Mouse (Mus musculus) limb, embryonic 10.5 days (tissue): Measurements from ENCODE around the gene Gm21750. TPM values are rescaled to one million over a fixed set of nuclear protein-coding genes. Genes with fewer than 3 reads are reported as not detected.

Source experiments
- DNase-seq: peaks from one replicate; pipeline ENCODE4 v3.0.0-alpha.2; 2017; ENCODE audit warnings: low spot score
- H3K27ac ChIP-seq: fragments of 300-500 bp; sonication (generic); 2 replicates; pipeline ENCODE4 v1.5.1; 2016; ENCODE audit warnings: mild to moderate bottlenecking
- H3K27me3 ChIP-seq: fragments of 300-500 bp; sonication (generic); 2 replicates; pipeline ENCODE4 v1.6.1; 2016; ENCODE audit warnings: low read depth, mild to moderate bottlenecking; ENCODE audit not compliant: poor library complexity, severe bottlenecking
- H3K36me3 ChIP-seq: fragments of 300-500 bp; sonication (generic); 2 replicates; pipeline ENCODE4 v1.6.1; 2016; ENCODE audit warnings: mild to moderate bottlenecking, moderate library complexity
- H3K4me1 ChIP-seq: fragments of 300-500 bp; sonication (generic); 2 replicates; pipeline ENCODE4 v1.6.1; 2016
- H3K4me3 ChIP-seq: fragments of 300-500 bp; sonication (generic); 2 replicates; pipeline ENCODE4 v1.5.1; 2016; ENCODE audit warnings: mild to moderate bottlenecking, moderate library complexity
- H3K9me3 ChIP-seq: fragments of 300-500 bp; sonication (generic); replicated peaks from 2 replicates; pipeline ENCODE4 v1.6.1; 2016; ENCODE audit warnings: mild to moderate bottlenecking
- WGBS: fragments of 180-500 bp; shearing (Covaris S2); methylation state at CpG from one replicate; pipeline ENCODE4 v1.1.7; 2016; 5-methylcytosine and 5-hydroxymethylcytosine counted together
- polyA plus RNA-seq: library from polyadenylated mRNA; unstranded; fragments of >200 nt; fragmentation: Nextera tagmentation; extraction: Ambion mirVana; gene quantifications from 2 replicates; pipeline ENCODE4 v1.2.1, GENCODE M21; 2016

Gm21750 gene
- polyA plus RNA-seq, 1 experiment from 2014 or later: not detected

- Histone ChIP-seq H3K36me3 (no peaks in the 10 kb centered on the region), H3K4me1 (no peaks in the 10 kb centered on the region), H3K9me3 (no peaks in the 10 kb centered on the region), H3K27me3 (no peaks in the 10 kb centered on the region), H3K27ac (no peak overlapping the region), H3K4me3 (no peak overlapping the region)
- WGBS: 95% methylated on average over 9 of the region's 9 CpGs
- no peak for DNase-seq
Measured at GRCm38 (mm10) chr14:73709412-73710110, 48.5 kb downstream of the Gm21750 start.

Other genes starting within 250 kb of the Gm21750 start
- 120 and 123 TPM in 2 replicates for gene Med4, start 151.2 kb upstream of the Gm21750 start, polyA plus RNA-seq
- gene Sucla2, start 135.9 kb upstream of the Gm21750 start, polyA plus RNA-seq: 90.6 and 102 TPM in 2 replicates
- 6.6 and 7.6 TPM in 2 replicates for gene Nudt15, start 113.0 kb upstream of the Gm21750 start, polyA plus RNA-seq